ENCODE assay signal across 12 mouse cellular contexts in the genomic region with DNA sequence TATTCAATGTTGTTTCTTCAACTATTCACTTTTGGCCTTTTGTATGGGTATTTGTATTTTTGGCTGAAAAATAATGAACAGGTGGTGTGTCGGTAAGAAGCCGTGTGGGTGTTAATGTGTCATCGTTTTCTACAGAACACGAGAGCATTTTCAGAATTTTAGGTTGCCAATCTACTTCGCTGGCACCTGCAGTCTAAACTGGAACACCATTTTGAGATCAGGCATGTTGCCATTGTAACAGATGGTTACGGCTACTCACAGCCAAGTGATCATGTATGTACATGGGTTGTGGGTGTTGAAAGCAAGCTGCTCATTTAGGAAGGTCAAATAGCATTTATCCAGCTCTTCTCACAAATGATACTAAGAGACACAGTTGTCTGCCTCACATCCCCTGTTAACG.
DNase-seq lines count a peak whose midpoint lies in the region; ATAC-seq and TF ChIP-seq lines count a peak whose summit lies in the region.
"Had no signal": no experiment of that assay in that cellular context is flagged by ENCODE, and none has a peak within 500 bp of the region (broad histone marks: within the 10 kb centered on the region; RNA-seq: fewer than 3 reads in every experiment).

No protein-coding gene starts in this region.

- no peaks in the 10 kb centered on the region for H3K27me3 ChIP-seq in forebrain, postnatal 0 days (ENCODE audit: insufficient read depth, low read length)
- H3K27me3 ChIP-seq: CH12.LX; embryonic facial prominence, embryonic 13.5 days had no signal

- no peak overlapping the region for H3K4me3 ChIP-seq in forebrain, postnatal 0 days (ENCODE audit: low read depth, low read length)
- H3K4me3 ChIP-seq: embryonic facial prominence, embryonic 13.5 days had no signal

- no peaks in the 10 kb centered on the region for H3K9me3 ChIP-seq in forebrain, postnatal 0 days (ENCODE audit: low read length)
- H3K9me3 ChIP-seq: embryonic facial prominence, embryonic 13.5 days had no signal

- ATAC-seq in forebrain, postnatal 0 days = peak; percentile 42; the same call in 1 of the 2 replicates

- no peak for TF ChIP-seq CTCF in forebrain, postnatal 0 days (IDR thresholded peaks at IDR 0.05; ENCODE audit: low read depth)

- no peaks in the 10 kb centered on the region for H3K36me3 ChIP-seq in forebrain, postnatal 0 days (ENCODE audit: insufficient read depth)
- H3K36me3 ChIP-seq: embryonic facial prominence, embryonic 13.5 days had no signal

- no peaks in the 10 kb centered on the region for H3K4me1 ChIP-seq in forebrain, postnatal 0 days (ENCODE audit: insufficient read depth)
- H3K4me1 ChIP-seq: embryonic facial prominence, embryonic 13.5 days had no signal

- H3K4me2 ChIP-seq in forebrain, postnatal 0 days (ENCODE audit: low read depth) = no peak overlapping the region
- H3K4me2 ChIP-seq: embryonic facial prominence, embryonic 13.5 days; liver, embryonic 11.5 days had no signal

- no peak overlapping the region for H3K9ac ChIP-seq in forebrain, postnatal 0 days
- H3K9ac ChIP-seq: embryonic facial prominence, embryonic 13.5 days had no signal

- H3K27ac ChIP-seq in forebrain, postnatal 0 days (ENCODE audit: low read depth, low read length) = no peak overlapping the region
- H3K27ac ChIP-seq: embryonic facial prominence, embryonic 13.5 days; macrophage; stomach, postnatal 0 days had no signal

- WGBS in forebrain, postnatal 0 days = 58% methylated on average over 7 of the region's 7 CpGs

- peak; percentile 37 to 56 for DNase-seq in right cerebral cortex, adult 2 months (ENCODE audit: low spot score in 2 of 2)
- DNase-seq in right cerebral cortex, postnatal 4 days = no peak
- peak; percentile 58 for DNase-seq in forebrain, postnatal 0 days
- peak; percentile 32 to 38 for DNase-seq in left cerebral cortex, adult 18-20 months (ENCODE audit: low spot score in 2 of 2)
- no peak for DNase-seq in thymus, postnatal 4 days
- no peak for DNase-seq in lung, adult 18-20 months
- no peak for DNase-seq in testis, postnatal 14 days (ENCODE audit: low spot score)

Comparison
In these comparisons a context has a peak if more than half of its experiments do, and no peak if none do; other contexts are left out.
1. DNase-seq: peak in right cerebral cortex, adult 2 months (2 of 2), forebrain, postnatal 0 days (single experiment) and left cerebral cortex, adult 18-20 months (2 of 2); none in right cerebral cortex, postnatal 4 days (single experiment), thymus, postnatal 4 days (single experiment), lung, adult 18-20 months (0 of 2) and testis, postnatal 14 days (single experiment).